Mouse (Mus musculus) midbrain, embryonic 16.5 days (tissue): Measurements from ENCODE around the gene Inip. TPM values are rescaled to one million over a fixed set of nuclear protein-coding genes. Genes with fewer than 3 reads are reported as not detected.

Source experiments
- ATAC-seq: fragments of 200-750 bp; cut with Nextera tagmentation; 2 replicates; pipeline ENCODE4 v1.8.0; 2017; ENCODE audit warnings: moderate TSS enrichment
- H3K27ac ChIP-seq: fragments of 300-500 bp; sonication (generic); 2 replicates; pipeline ENCODE4 v1.5.1; 2014; ENCODE audit warnings: mild to moderate bottlenecking, low read length, mixed read lengths
- H3K27me3 ChIP-seq: fragments of 300-500 bp; sonication (generic); 2 replicates; pipeline ENCODE4 v1.6.1; 2014; ENCODE audit warnings: low read depth, low read length, mixed read lengths; ENCODE audit not compliant: control insufficient read depth, insufficient read depth
- H3K36me3 ChIP-seq: fragments of 300-500 bp; sonication (generic); 2 replicates; pipeline ENCODE4 v1.6.1; 2014; ENCODE audit warnings: mild to moderate bottlenecking, low read length, moderate library complexity, mixed read lengths; ENCODE audit not compliant: control insufficient read depth, insufficient read depth
- H3K4me1 ChIP-seq: fragments of 300-500 bp; sonication (generic); 2 replicates; pipeline ENCODE4 v1.6.1; 2014; ENCODE audit warnings: mild to moderate bottlenecking, low read length, mixed read lengths; ENCODE audit not compliant: control insufficient read depth, insufficient read depth
- H3K4me2 ChIP-seq: fragments of 300-500 bp; sonication (generic); 2 replicates; pipeline ENCODE4 v1.6.1; 2014; ENCODE audit warnings: mild to moderate bottlenecking, low read length, mixed read lengths
- H3K4me3 ChIP-seq: fragments of 300-500 bp; sonication (generic); 2 replicates; pipeline ENCODE4 v1.5.1; 2014; ENCODE audit warnings: low read depth, mild to moderate bottlenecking, low read length, moderate library complexity, mixed read lengths
- H3K9ac ChIP-seq: fragments of 300-500 bp; sonication (generic); 2 replicates; pipeline ENCODE4 v1.6.1; 2014; ENCODE audit warnings: low read depth, low read length, mixed read lengths
- H3K9me3 ChIP-seq: fragments of 300-500 bp; sonication (generic); replicated peaks from 2 replicates; pipeline ENCODE4 v1.6.1; 2014; ENCODE audit warnings: mild to moderate bottlenecking, low read length, mixed read lengths; ENCODE audit not compliant: control insufficient read depth, poor library complexity, severe bottlenecking
- WGBS: fragments of 180-500 bp; shearing (Covaris S2); extraction: QIAGEN DNeasy Blood & Tissue Kit; methylation state at CpG from one replicate; pipeline ENCODE4 v1.1.7; 2014; 5-methylcytosine and 5-hydroxymethylcytosine counted together
- polyA plus RNA-seq: library from polyadenylated mRNA; unstranded; fragments of >200 nt; fragmentation: Nextera tagmentation; extraction: Ambion mirVana; gene quantifications from 2 replicates; pipeline ENCODE4 v1.2.1, GENCODE M21; 2015

Inip gene
- polyA plus RNA-seq, 1 experiment from 2014 or later = 54.3 TPM

DNA sequence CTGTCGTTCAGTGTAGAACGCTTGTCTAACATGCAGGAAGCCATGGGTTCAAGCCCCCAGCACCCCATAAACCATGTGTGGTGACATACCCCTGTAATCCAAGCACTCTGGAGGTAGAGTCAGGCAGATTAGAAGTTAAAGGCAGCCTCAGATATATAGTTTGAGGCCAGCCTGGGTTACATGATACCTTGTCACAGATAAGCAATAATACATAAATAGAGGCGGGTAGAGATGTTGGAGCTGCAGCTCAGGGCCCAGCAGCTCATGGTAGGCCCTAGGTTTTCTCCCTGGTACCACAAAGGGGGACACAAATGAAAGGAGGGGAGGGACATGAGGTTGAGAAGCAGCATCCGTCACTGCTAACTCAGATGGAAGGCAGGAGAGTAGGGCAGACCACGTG is 16.4 kb upstream of the Inip start:
- Histone ChIP-seq H3K9ac (no peak overlapping the region), H3K4me2 (no peak overlapping the region), H3K27me3 (no peaks in the 10 kb centered on the region), H3K9me3 (no peaks in the 10 kb centered on the region), H3K4me3 (no peak overlapping the region), H3K4me1 (peaks cover 12% of the 10 kb centered on the region), H3K36me3 (no peaks in the 10 kb centered on the region), H3K27ac (no peak overlapping the region)
- 78% methylated on average over 5 of the region's 5 CpGs for WGBS
- no peak for ATAC-seq

DNA sequence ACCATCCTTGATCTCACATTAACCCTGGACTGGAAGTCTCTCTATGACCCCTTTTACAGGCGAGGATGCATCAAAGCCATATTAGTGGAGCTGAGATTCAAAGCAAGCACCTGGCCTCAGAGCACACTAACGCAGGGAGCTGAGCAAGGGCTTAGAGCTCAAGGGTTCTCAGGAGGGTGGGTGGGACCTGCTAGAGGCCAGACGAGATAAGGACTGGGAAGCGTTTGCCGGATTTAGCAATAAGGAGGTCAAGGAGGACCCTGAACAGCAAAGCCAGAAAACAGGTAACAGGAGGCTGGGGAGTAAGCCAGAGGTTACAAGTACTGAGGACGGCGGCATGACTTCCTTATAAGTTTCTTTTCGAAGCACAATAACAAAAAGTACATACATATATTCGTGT is 15.1 kb upstream of the Inip start:
- Histone ChIP-seq H3K9me3 (no peaks in the 10 kb centered on the region), H3K9ac (no peak overlapping the region), H3K4me2 (no peak overlapping the region), H3K27me3 (no peaks in the 10 kb centered on the region), H3K4me3 (no peak overlapping the region), H3K4me1 (peaks cover 12% of the 10 kb centered on the region), H3K36me3 (no peaks in the 10 kb centered on the region), H3K27ac (no peak overlapping the region)
- 74% methylated on average over 9 of the region's 9 CpGs for WGBS
- ATAC-seq = no peak

DNA sequence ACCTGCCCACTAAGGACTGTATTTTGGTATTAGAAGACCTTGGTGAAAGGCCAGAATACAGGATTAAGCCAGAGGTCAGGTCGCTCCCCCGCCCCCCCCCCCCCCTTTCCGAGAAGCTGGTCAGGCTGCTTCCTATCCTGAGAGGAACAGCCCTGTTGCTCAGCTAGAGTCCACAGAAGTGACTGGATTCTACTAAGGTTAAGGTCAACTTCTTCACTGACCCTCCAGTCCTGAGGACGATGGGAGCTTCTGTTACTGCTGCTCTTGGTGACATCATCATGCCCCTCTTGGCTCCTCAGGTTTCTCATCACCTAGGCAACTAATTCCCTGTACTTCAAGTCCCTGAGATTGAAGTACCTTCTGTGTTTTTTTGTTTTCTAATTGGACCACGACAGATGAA is 14.6 kb upstream of the Inip start:
- WGBS = 48% methylated on average over 5 of the region's 5 CpGs
- H3K9ac ChIP-seq = no peak overlapping the region

GRCm38 (mm10) chr4:59815121-59815810 is 13.9 kb upstream of the Inip start:
- ATAC-seq = no peak
- peaks cover 12% of the 10 kb centered on the region for H3K4me1 ChIP-seq
- H3K27ac ChIP-seq = no peak overlapping the region
- no peak overlapping the region for H3K4me3 ChIP-seq
- no peaks in the 10 kb centered on the region for H3K36me3 ChIP-seq
- WGBS = 82% methylated on average over 4 of the region's 4 CpGs
- no peak overlapping the region for H3K4me2 ChIP-seq
- H3K27me3 ChIP-seq = no peaks in the 10 kb centered on the region
- H3K9ac ChIP-seq = no peak overlapping the region
- no peaks in the 10 kb centered on the region for H3K9me3 ChIP-seq

More for the DNA sequence above, 14.6 kb upstream of the Inip start:
- no peaks in the 10 kb centered on the region for H3K27me3 ChIP-seq
- H3K4me1 ChIP-seq = peaks cover 12% of the 10 kb centered on the region
- H3K9me3 ChIP-seq = no peaks in the 10 kb centered on the region
- H3K4me3 ChIP-seq = no peak overlapping the region
- H3K4me2 ChIP-seq = no peak overlapping the region
- ATAC-seq = no peak
- no peaks in the 10 kb centered on the region for H3K36me3 ChIP-seq
- H3K27ac ChIP-seq = no peak overlapping the region

DNA sequence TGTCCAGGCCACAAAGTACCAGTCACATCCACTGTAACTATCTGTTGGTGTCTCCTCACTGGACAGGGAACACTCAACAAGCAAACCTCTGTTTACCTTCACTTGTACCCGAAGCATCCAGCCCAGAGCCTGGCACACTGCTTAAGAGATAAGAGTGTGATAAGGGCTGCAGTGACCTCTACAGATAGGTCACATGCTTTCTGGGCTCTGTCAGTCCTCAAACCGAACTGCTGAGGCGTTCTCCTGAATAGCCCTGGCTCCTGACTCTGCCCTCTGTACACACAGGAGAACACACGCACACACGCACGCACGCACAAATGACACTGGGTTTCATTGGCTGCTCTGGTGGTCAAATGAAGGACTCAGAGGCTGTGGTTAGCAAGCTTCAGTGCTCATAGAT is 12.7 kb upstream of the Inip start:
- no peak overlapping the region for H3K27ac ChIP-seq
- 87% methylated on average over 7 of the region's 7 CpGs for WGBS
- no peak for ATAC-seq
- peaks cover 8% of the 10 kb centered on the region for H3K4me1 ChIP-seq
- H3K36me3 ChIP-seq = no peaks in the 10 kb centered on the region
- H3K9me3 ChIP-seq = no peaks in the 10 kb centered on the region
- no peak overlapping the region for H3K9ac ChIP-seq
- H3K4me2 ChIP-seq = no peak overlapping the region
- no peaks in the 10 kb centered on the region for H3K27me3 ChIP-seq
- H3K4me3 ChIP-seq = no peak overlapping the region

DNA sequence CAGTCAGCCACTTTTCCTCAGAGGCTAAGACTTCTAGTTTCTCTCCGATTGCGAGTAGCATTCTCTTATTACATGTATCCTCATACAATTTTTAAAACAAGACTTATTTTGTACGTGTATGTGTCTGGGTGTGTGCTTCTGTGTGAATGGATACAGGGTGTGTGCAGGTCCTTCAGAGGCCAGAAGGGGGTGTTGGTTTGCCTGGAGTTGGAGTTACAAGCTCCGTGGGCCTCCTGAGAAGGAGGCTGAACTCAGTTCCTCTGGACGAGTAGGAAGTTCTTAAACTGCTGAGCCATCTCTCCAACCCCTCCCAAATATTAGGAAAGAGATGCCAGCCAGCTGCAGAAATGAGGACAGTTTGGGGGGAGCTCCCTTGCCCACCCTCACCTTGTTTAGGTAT is 7.0 kb upstream of the Inip start:
- no peak overlapping the region for H3K9ac ChIP-seq
- no peaks in the 10 kb centered on the region for H3K36me3 ChIP-seq
- no peak overlapping the region for H3K4me3 ChIP-seq
- no peaks in the 10 kb centered on the region for H3K27me3 ChIP-seq
- no peak overlapping the region for H3K27ac ChIP-seq
- no peak overlapping the region for H3K4me2 ChIP-seq
- H3K9me3 ChIP-seq = no peaks in the 10 kb centered on the region
- peaks cover 10% of the 10 kb centered on the region; the same call in 1 of the 2 replicates for H3K4me1 ChIP-seq
- ATAC-seq = no peak
- WGBS = 75% methylated on average over 5 of the region's 5 CpGs

GRCm38 (mm10) chr4:59807521-59807920 is 6.1 kb upstream of the Inip start:
- Histone ChIP-seq H3K4me3 (peak overlapping the region; percentile 81; the same call in 1 of the 2 replicates), H3K9me3 (no peaks in the 10 kb centered on the region), H3K36me3 (no peaks in the 10 kb centered on the region), H3K4me1 (peaks cover 10% of the 10 kb centered on the region; the same call in 1 of the 2 replicates), H3K27me3 (no peaks in the 10 kb centered on the region), H3K4me2 (peak overlapping the region; percentile 77), H3K9ac (no peak overlapping the region), H3K27ac (no peak overlapping the region)
- ATAC-seq = no peak
- WGBS = 67% methylated on average over 2 of the region's 2 CpGs

- H3K4me3 ChIP-seq = peak overlapping the region; percentile 81
- H3K4me1 ChIP-seq = peaks cover 10% of the 10 kb centered on the region; the same call in 1 of the 2 replicates
- H3K4me2 ChIP-seq = peak overlapping the region; percentile 77
- ATAC-seq = no peak
- H3K9ac ChIP-seq = peak overlapping the region; percentile 81
- 2% methylated on average over 9 of the region's 9 CpGs for WGBS
- no peaks in the 10 kb centered on the region for H3K9me3 ChIP-seq
- no peaks in the 10 kb centered on the region for H3K36me3 ChIP-seq
- H3K27me3 ChIP-seq = no peaks in the 10 kb centered on the region
- H3K27ac ChIP-seq = peak overlapping the region; percentile 82
Observed at GRCm38 (mm10) chr4:59806879-59807195, 5.4 kb upstream of the Inip start.

DNA sequence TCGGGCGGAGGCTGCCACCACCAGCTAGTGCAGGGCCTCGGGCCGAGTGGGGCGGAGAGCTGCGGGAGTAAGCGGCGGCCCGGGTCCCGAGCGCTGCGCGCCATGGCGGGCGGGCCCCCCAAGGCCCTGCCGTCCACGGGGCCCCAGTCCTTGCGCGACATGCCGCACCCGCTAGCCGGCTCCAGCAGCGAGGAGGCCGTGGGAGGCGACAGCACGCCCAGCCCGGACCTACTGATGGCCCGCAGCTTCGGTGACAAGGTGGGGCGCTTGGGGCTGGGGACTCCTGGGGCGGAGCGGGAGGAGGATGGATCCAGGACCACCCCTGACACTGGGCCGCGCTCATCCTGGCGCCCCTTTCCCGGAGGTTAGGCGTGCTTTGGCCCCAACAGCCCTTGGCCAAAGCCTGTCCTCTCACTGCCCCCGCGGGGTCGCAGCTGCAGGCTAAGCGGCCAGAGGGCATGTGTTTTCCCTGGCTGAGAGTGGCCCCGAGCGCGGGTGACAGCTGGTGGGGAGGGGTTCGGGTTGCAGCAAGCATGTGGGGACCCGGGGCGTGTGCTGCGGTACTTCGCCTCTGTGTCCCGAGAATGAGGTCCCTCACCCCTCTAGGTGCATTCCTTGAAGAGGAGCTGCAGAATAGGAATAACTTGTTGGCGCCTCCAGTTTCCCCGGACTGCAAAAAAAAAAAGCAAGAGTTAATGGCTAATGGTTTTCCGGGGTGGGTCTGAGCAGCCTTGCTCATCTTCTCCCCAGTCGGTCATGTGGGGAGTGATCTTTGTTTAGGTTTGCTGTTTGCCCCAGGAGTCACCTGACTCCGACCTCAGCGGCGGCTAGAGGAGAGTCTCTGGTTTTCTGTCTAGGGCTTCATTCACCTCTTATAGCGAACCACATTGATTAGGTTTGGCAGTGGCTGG is 4.8 kb upstream of the Inip start:
- WGBS = under 1% methylated on average over 45 of the region's 58 CpGs
- peak overlapping the region; percentile 82 for H3K27ac ChIP-seq
- H3K4me1 ChIP-seq = peaks cover 10% of the 10 kb centered on the region; the same call in 1 of the 2 replicates
- peak overlapping the region; percentile 81 for H3K4me3 ChIP-seq
- no peaks in the 10 kb centered on the region for H3K27me3 ChIP-seq
- H3K9ac ChIP-seq = peak overlapping the region; percentile 81
- no peaks in the 10 kb centered on the region for H3K36me3 ChIP-seq
- ATAC-seq = peak; percentile 70
- no peaks in the 10 kb centered on the region for H3K9me3 ChIP-seq
- H3K4me2 ChIP-seq = peak overlapping the region; percentile 77
